Mouse (Mus musculus): ENCODE measurements around the gene Bdh1.
"Not testable (repeated sequence)": the region's sequence is repeated elsewhere in the genome, so short reads cannot be mapped to it uniquely, and the experiment has no call there.

The Bdh1 gene

GRCm38 (mm10) chr16:31464953-31465352, 42.9 kb downstream of the Bdh1 start:
- DNase-seq (ENCODE audit: low read depth, low spot score): peak; percentile 67

GRCm38 (mm10) chr16:31465630-31466029, 43.5 kb downstream of the Bdh1 start:
- DNase-seq (ENCODE audit: low read depth, low spot score): peak; percentile 80

GRCm38 (mm10) chr16:31466106-31466505, 44.0 kb downstream of the Bdh1 start:
- DNase-seq (ENCODE audit: low read depth, low spot score): no peak

- not testable (repeated sequence) for DNase-seq (ENCODE audit: low read depth, low spot score)
These were observed 48.7 kb downstream of the Bdh1 start for GRCm38 (mm10) chr16:31470819-31471218.

- no peak for DNase-seq (ENCODE audit: low read depth, low spot score)
These were observed 49.9 kb downstream of the Bdh1 start for GRCm38 (mm10) chr16:31471994-31472393.

GRCm38 (mm10) chr16:31473226-31473625, 51.1 kb downstream of the Bdh1 start:
- peak; percentile 56 for DNase-seq (ENCODE audit: low read depth, low spot score)

- DNase-seq (ENCODE audit: low read depth, low spot score): no peak
These were observed 53.3 kb downstream of the Bdh1 start for GRCm38 (mm10) chr16:31475123-31475968.

GRCm38 (mm10) chr16:31476872-31477603, 55.0 kb downstream of the Bdh1 start:
- no peak for DNase-seq (ENCODE audit: low read depth, low spot score)

- no peak for DNase-seq (ENCODE audit: low read depth, low spot score)
These were observed 63.3 kb downstream of the Bdh1 start for GRCm38 (mm10) chr16:31485336-31485735.

- DNase-seq (ENCODE audit: low read depth, low spot score): peak; percentile 51
These were observed 65.2 kb downstream of the Bdh1 start for GRCm38 (mm10) chr16:31487266-31487665.

GRCm38 (mm10) chr16:31489096-31489495, 67.0 kb downstream of the Bdh1 start:
- peak; percentile 71 for DNase-seq (ENCODE audit: low read depth, low spot score)

- no peak for DNase-seq (ENCODE audit: low read depth, low spot score)
These were observed 68.9 kb downstream of the Bdh1 start for GRCm38 (mm10) chr16:31490967-31491366.

- DNase-seq (ENCODE audit: low read depth, low spot score): no peak
These were observed 71.0 kb downstream of the Bdh1 start for GRCm38 (mm10) chr16:31492921-31493549.

GRCm38 (mm10) chr16:31493550-31493965, 71.5 kb downstream of the Bdh1 start:
- DNase-seq (ENCODE audit: low read depth, low spot score): peak; percentile 60

- DNase-seq (ENCODE audit: low read depth, low spot score): peak; percentile 16
These were observed 71.9 kb downstream of the Bdh1 start for GRCm38 (mm10) chr16:31493991-31494390.

- DNase-seq (ENCODE audit: low read depth, low spot score): no peak
These were observed 73.3 kb downstream of the Bdh1 start for GRCm38 (mm10) chr16:31495356-31495755.

GRCm38 (mm10) chr16:31495769-31496168, 73.7 kb downstream of the Bdh1 start:
- DNase-seq (ENCODE audit: low read depth, low spot score): no peak

GRCm38 (mm10) chr16:31498336-31498735, 76.3 kb downstream of the Bdh1 start:
- DNase-seq (ENCODE audit: low read depth, low spot score): no peak

GRCm38 (mm10) chr16:31499021-31499420, 76.9 kb downstream of the Bdh1 start:
- no peak for DNase-seq (ENCODE audit: low read depth, low spot score)

GRCm38 (mm10) chr16:31499681-31500310, 77.7 kb downstream of the Bdh1 start:
- no peak for DNase-seq (ENCODE audit: low read depth, low spot score)

- DNase-seq (ENCODE audit: low read depth, low spot score): no peak
These were observed 78.5 kb downstream of the Bdh1 start for GRCm38 (mm10) chr16:31500532-31500931.

Measured in ZHBTc4 (cell line).